Mouse (Mus musculus): Measurements from ENCODE around the gene Ntng1. TPM values are rescaled to one million over a fixed set of nuclear protein-coding genes. Genes with fewer than 3 reads are reported as not detected.
A peak's percentile ranks its signal among the peaks of the same experiment; 100 is the strongest.

Gene Ntng1
- total RNA-seq (2021): 10 to 100 TPM; 26.5 to 31.7 TPM

GRCm38 (mm10) chr3:110143206-110144061 lies at the start of gene Ntng1:
Ntng1 (minus strand) TSS chr3:110144011.
- peak; percentile 20 to 32 for DNase-seq (ENCODE audit: extremely low spot score in 1 of 2, low spot score in 2 of 2)
- intact Hi-C loops (cut with DNase I): loop anchor here (2.0 to 10.0 kb wide), 4 partner anchors 107 to 924 kb away; partner anchors contain the start of gene Prmt6

- no peak for DNase-seq (ENCODE audit: extremely low spot score in 1 of 2, low spot score in 2 of 2)
- intact Hi-C loops (cut with DNase I): no loop called here
Measured at GRCm38 (mm10) chr3:110187401-110187948, 43.7 kb upstream of the Ntng1 start.

- no peak for DNase-seq (ENCODE audit: extremely low spot score in 1 of 2, low spot score in 2 of 2)
- intact Hi-C loops (cut with DNase I): loop anchor here (10.0 kb wide), 2 partner anchors 624 to 716 kb away; no protein-coding TSS in a partner anchor
Measured at GRCm38 (mm10) chr3:110149089-110149488, 5.3 kb upstream of the Ntng1 start.

- intact Hi-C loops (cut with DNase I): loop anchor here (5.0 to 10.0 kb wide), 3 partner anchors 620 to 923 kb away; no protein-coding TSS in a partner anchor
- DNase-seq (ENCODE audit: extremely low spot score in 1 of 2, low spot score in 2 of 2): no peak
Measured at GRCm38 (mm10) chr3:110144301-110145055, 667 bp upstream of the Ntng1 start.

- intact Hi-C loops (cut with DNase I): loop anchor here (2.0 to 10.0 kb wide), 4 partner anchors 108 to 925 kb away; partner anchors contain the start of gene Prmt6
- peak in 1 of 2 experiments; percentile 41 for DNase-seq (ENCODE audit: extremely low spot score in 1 of 2, low spot score in 2 of 2)
Measured at GRCm38 (mm10) chr3:110142314-110143205, 1.3 kb downstream of the Ntng1 start.

GRCm38 (mm10) chr3:110141351-110142302 lies 2.2 kb downstream of the Ntng1 start:
- DNase-seq (ENCODE audit: extremely low spot score in 1 of 2, low spot score in 2 of 2): peak in 1 of 2 experiments; percentile 60
- intact Hi-C loops (cut with DNase I): loop anchor here (2.0 to 10.0 kb wide), 4 partner anchors 109 to 926 kb away; partner anchors contain the start of gene Prmt6

GRCm38 (mm10) chr3:110136115-110136514 lies 7.7 kb downstream of the Ntng1 start:
- intact Hi-C loops (cut with DNase I): no loop called here
- no peak for DNase-seq (ENCODE audit: extremely low spot score in 1 of 2, low spot score in 2 of 2)

- intact Hi-C loops (cut with DNase I): no loop called here
- no peak for DNase-seq (ENCODE audit: extremely low spot score in 1 of 2, low spot score in 2 of 2)
Measured at GRCm38 (mm10) chr3:110133150-110133549, 10.7 kb downstream of the Ntng1 start.

GRCm38 (mm10) chr3:110132289-110132688 lies 11.5 kb downstream of the Ntng1 start:
- DNase-seq (ENCODE audit: extremely low spot score in 1 of 2, low spot score in 2 of 2): no peak
- intact Hi-C loops (cut with DNase I): no loop called here

- no peak for DNase-seq (ENCODE audit: extremely low spot score in 1 of 2, low spot score in 2 of 2)
- intact Hi-C loops (cut with DNase I): no loop called here
Measured at GRCm38 (mm10) chr3:110131043-110131891, 12.5 kb downstream of the Ntng1 start.

GRCm38 (mm10) chr3:110129607-110130006 lies 14.2 kb downstream of the Ntng1 start:
- DNase-seq (ENCODE audit: extremely low spot score in 1 of 2, low spot score in 2 of 2): no peak
- intact Hi-C loops (cut with DNase I): no loop called here

GRCm38 (mm10) chr3:110105982-110106381 lies 37.8 kb downstream of the Ntng1 start:
- intact Hi-C loops (cut with DNase I): no loop called here
- DNase-seq (ENCODE audit: extremely low spot score in 1 of 2, low spot score in 2 of 2): peak in 1 of 2 experiments; percentile 14

- intact Hi-C loops (cut with DNase I): no loop called here
- no peak for DNase-seq (ENCODE audit: extremely low spot score in 1 of 2, low spot score in 2 of 2)
Measured at GRCm38 (mm10) chr3:110094407-110094806, 49.4 kb downstream of the Ntng1 start.

- intact Hi-C loops (cut with DNase I): no loop called here
- no peak for DNase-seq (ENCODE audit: extremely low spot score in 1 of 2, low spot score in 2 of 2)
Measured at GRCm38 (mm10) chr3:110094003-110094402, 49.8 kb downstream of the Ntng1 start.

- intact Hi-C loops (cut with DNase I): no loop called here
- no peak for DNase-seq (ENCODE audit: extremely low spot score in 1 of 2, low spot score in 2 of 2)
Measured at GRCm38 (mm10) chr3:110092521-110092920, 51.3 kb downstream of the Ntng1 start.

GRCm38 (mm10) chr3:110087189-110087588 lies 56.6 kb downstream of the Ntng1 start:
- DNase-seq (ENCODE audit: extremely low spot score in 1 of 2, low spot score in 2 of 2): no peak
- intact Hi-C loops (cut with DNase I): no loop called here

Data from left cerebral cortex, postnatal 10 days (tissue).